Mouse (Mus musculus) thymus, postnatal 25 days (tissue): Measurements from ENCODE around the gene Zfand3.
A peak's percentile ranks its signal among the peaks of the same experiment; 100 is the strongest.

ENCODE experiments used
- DNase-seq: peaks from one replicate; pipeline ENCODE4 v3.0.0; 2022

Zfand3 gene

DNA sequence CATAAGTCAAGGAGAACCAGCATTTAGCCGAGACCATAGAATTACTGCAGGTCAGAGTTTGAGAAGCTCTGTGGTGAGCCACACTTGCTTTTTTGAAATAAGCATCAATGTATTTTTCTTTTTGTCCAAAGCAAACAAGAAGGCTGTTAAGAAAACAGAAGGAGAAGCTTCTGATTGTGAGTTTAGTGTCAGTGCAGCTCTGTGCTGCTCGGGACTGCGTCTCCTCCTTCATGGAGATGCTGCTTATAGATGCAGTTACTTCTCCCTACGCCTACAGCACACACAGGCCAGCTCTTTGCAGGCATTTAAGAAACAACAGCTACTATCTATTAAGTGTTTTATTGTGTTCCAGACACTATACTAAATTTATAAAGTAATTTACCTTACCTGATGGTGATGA is 107.5 kb downstream of the Zfand3 start:
- no peak for DNase-seq

DNA sequence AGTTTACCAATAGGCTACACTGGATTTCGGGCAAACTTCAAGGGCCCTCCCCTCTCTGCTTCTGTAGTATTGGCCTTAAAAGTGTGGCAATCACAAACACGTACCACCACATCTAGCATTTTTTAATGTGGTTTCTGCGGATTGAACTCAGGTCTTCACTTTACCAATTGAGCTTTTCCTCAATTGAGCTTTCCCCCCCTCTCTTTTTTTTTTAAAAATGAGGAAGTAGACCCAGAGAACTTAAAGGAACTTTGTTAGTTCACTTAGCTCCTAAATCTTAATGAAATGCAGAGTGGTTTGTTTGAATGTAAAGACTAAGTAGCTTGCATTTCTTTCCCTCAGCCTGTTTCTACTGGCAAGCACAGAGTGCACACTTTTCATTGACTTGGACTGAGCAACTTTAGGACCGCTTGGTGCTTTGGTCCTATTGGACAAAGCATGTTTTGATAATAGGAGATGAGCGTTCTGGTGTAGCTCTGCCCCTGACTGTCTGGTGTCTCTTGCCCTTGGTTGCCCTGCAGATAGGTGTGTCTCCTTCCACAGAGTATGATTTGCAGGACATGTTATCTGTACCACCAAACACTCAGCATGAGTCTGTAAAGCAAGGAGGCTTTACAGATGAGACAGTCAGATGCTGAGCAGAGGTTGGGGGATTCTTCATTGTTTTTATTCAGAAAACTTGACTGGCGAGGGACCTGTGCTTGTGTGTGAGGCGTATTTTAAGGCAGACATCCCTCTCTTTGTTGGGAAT is 108.2 kb downstream of the Zfand3 start:
- no peak for DNase-seq

DNA sequence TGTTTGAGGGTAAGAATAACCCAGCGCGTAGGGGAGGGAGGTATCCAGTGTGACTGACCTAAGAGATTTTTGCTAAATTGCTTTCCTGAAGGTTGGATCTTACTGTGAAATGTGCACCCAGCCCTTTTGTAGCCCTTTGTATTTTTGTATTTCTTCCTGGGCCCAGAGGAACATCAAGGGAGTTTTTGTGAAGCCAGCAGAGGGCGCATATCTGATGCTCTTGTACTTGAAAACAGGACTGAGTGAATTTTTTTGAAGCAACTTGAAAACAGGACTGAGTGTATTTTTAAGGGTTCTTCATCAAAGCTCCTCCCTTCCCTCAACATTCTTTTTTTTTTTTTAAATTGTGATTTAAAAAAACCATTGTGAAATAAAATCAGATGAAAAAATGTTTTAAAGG is 110.2 kb downstream of the Zfand3 start:
- peak; percentile 65 for DNase-seq

DNA sequence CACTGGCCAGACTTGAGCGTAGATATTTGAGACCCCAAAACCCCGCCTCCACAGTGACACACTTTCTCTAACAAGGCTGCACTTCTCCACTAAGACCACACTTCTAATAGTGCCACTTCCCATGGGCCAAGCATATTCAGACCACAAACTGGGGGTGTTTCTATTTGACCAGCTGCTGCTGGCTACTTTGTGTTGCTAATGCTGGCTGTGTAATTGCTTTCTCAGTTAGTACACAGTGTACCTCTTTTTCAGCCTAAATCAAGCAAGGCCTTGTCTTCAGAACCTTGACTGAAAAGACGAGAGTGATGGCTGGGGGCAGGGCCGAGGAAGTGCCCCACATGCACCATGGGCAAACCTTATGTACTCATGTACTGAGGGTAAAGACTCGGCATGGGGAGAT is 111.7 kb downstream of the Zfand3 start:
- DNase-seq: no peak

DNA sequence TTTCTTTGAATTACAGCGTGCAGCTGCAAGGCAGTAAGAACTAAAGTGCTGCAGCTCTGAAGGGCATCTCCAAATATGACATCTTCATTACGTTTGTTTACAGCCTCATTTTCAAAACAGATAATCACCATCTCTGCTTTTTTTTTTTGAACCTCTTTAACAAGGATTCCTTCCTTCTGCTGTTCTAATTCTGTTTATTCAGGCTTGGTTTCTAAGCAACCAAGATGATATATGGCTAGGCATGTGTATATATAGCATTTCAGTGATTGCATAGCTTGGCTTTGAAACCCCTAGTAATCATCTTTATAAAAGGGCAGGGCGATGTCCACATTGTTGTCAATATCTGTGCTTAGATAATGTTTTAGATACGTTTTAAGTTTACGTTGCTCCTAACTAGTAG is 113.5 kb downstream of the Zfand3 start:
- no peak for DNase-seq

DNA sequence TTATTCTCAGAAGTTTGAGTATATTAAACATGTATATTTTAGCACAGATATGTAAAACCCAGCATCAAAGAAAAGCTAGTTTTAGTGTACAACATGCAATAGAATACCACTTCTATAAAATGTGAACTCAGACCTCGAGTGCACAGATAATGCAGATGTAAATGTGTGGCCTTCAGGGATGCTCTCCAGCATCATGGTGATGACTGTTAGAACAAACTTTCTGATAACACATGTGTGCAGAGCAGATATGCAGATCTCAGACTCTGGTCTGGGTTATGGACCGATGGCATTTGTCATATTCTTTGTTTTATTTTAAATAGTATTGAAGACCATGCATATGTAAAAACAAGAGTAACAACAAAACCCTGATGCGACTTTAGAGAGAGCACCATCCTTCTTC is 117.7 kb downstream of the Zfand3 start:
- no peak for DNase-seq

DNA sequence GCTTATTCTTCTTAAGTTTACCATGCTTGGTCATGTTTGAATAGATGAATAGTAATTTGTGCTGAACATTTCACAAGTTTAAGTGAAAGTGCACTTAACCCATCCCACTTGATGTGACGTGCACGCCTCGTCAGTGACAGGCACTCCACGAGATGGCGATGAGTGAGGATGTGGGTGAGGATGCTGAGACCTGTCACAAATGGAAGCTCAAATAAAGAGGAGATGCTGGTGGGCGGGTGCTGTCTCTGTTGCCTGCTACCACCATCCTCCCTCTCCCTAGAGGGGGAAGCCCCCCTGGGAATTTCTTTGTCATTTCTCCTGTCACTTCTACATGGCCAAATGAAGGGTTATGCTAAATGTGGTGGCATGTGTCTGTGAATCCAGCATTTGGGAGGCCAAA is 123.9 kb downstream of the Zfand3 start:
- no peak for DNase-seq

DNA sequence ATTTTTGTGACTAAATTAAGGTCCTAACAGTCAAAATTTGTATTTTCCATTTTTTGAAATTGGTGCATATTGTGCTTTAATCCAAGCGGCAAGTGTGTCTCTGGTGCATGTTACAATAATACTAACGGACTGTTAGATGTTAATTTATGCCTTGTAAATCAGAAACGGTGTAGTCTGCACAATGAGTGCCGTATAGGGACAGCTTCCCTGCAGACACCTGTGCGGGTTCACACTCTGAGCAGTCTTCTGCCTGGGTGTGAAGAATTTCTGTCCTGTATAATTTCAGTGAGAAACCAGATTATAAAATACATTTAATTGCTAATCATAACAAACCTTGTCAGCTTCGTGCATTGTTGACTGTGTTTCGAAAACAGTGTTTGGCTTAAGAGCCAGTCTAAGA is 124.7 kb downstream of the Zfand3 start:
- no peak for DNase-seq

DNA sequence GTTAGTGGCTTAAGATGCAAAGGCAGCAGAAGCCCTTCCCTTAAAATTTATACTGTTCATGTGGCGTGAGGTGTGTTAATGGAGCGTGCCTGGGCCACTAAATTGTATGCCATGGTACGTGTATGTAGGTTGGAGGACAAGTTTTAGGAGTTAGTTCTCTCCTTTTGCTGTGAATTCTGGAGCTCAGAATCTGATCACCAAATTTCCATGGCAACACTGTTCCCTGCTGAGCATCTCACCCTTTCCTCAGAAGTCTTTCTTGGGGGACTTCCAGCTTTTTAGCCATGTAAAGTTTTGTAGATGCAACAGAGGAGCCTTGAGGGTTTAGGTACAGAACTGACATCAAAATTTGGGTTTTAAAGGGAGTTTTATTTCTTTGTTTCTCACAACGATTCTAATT is 125.8 kb downstream of the Zfand3 start:
- DNase-seq: no peak

DNA sequence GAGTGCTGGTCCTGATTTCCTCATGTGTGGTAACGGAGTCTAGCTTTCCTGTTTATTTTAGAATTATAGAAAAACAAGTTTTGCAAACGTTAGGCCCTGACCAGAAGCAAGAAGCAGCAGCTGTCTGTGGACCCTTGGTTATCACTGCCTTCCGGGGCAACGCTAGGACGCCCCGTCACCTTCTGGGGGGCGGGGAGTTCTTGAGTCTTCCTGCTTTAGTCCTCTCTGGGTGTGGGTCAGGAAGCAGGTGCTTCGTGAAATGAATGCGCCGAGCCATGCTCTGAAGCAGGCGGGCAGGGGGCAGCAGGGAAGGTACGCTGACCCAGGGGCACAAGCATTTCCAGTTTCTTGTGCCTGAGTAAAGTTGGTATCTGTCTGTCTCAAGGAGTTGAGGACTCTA is 129.1 kb downstream of the Zfand3 start:
- peak; percentile 51 for DNase-seq

DNA sequence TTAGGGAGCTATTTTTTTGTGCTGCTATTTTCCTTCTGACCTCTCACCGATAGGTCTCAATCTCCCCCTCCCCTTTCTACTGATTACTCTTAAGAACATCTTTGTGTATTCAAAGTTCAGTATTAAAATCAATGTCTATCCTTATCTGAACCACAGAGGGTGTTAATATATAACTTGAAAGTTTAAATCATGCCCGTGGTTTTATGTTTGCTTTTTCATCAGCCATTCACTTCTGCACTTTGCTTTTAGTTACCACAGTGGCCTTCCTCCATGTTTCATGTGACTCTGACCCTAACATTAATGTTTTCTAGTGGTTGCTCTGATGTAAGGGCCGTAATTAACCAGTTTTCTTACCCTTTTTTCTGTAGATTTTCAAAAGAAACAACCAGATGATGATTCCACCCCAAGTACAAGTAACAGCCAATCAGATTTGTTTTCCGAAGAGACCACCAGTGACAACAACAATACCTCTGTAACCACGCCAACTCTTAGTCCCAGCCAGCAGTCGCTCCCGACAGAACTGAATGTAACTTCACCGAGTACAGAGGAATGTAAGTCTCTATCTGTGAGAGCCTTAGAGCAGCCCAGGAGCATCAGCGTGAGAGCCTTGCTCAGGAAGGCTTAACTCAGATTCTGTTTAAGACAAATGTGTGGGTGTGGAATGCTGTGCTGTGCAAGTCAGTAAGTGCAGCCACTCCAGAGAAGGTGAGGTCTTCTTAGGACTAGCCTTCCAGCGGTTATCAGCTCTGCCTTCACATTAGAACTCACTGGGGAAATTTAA is 130.6 kb downstream of the Zfand3 start:
- no peak for DNase-seq

DNA sequence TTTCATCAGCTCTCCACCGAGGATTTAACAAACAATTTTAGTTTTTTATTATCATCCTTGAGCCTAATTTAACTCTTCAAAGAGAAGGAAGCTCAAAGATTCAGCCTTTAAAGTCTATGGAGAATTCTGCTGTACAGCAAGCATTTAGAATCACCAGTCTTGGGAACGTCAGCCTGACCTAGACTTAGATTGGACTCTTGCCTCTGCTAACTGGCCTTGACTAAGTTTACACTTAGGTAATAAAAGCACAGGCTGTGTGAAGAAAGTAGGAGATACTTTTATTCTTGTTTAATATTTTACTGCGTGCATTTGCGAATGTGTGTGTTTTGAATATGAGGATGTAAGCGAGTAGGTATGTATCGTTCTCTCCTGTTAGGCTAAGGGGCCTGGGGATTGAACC is 131.4 kb downstream of the Zfand3 start:
- no peak for DNase-seq

DNA sequence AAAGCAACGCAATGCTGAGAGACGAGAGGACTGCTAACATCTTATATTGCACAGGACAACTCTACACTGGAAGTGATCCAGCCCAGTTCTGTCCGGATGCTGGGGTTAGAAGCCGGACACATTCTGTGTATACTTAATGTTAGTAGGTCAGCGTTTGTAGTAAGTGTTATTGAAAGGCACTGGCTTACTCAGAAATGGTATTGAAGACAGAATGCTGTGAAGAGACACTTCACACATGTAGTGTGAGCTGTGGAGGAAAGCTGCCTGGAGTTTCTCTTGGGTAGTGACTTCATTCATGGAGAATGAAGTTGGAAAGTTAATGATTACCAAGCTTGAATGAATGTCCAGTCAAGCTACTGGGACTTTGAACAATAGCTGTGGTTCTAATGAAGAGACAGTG is 132.2 kb downstream of the Zfand3 start:
- no peak for DNase-seq

DNA sequence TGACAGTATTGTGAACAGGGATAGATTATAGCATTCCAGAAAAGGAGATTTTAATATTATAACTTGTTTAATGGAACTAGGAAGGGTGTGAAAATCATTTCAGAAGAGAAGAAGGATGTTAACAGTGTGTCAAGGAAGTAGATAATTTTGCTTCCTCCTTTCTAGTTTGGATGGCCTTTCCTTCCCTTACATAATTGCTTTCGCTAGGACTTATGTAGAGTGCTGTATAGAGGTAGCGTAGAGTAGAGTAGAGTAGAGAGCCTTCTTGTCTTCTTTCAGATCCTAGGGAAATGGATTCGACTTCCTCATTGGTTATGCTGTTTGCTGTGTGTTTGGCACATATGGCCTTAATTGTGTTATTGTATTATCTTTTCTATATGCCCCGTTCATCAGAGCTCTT is 132.6 kb downstream of the Zfand3 start:
- DNase-seq: no peak

DNA sequence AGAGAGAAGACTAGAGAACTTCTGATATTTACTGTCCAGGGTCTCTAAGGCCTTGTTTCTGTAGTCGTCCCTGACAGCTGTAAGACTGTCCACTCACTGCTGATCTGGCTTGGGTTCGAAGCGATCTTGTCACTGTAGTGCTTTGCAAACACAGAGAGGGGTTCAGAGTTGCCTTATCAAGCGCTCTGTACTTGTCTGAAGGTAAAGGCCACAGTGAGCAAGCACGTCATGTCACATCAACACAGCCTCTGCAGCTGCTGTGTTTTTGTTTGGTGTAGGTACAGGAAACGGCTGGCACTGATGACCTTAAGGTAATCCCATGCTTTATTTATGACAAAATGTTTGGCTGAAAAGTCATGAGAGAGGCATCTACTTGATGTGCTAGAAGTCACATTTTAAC is 139.6 kb downstream of the Zfand3 start:
- no peak for DNase-seq

DNA sequence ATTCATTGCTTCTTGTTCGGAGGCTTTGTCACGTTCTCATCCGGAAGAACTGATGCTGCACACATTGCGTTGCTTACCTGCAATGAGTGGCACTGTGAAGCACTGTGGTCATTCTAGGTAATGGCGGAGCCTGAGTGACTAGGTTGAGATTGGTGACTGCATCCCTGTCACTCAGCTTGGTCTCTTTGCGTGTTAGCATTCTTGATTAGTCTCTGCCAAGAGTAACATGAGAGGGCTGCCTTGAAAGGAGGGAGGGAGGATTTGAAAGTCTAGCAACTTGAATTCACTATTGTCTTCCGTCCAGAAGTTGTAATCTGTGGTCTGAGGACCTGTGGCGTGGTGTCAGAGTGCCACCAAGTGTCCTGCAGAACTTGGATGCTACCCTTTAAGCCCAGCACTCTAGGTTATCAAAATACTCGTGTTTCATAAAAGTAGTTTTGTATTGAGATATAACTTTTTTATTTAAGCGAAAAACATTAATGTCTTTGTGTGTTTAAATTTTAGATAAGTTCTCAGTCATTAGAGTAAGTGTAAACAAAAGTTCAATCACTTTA is 141.1 kb downstream of the Zfand3 start:
- DNase-seq: no peak

DNA sequence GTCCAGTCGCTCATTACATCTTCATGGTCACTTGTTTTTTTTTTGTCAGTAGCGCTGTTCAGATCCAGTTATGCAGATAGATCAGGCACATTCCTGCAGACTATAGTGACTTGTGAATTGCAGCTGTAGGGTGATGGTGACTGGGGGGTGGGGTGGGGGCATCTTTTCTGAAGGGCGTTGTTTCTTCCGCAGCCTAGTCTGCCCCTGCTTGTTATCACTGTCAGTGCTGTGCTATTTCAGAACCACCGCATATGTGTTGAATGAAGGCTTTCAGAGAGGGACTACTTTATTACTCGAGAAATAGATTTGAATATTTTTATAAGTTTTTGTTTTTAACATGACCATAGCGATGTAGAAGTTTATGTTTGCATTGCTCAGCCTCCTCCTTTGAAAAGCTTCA is 142.0 kb downstream of the Zfand3 start:
- DNase-seq: no peak

DNA sequence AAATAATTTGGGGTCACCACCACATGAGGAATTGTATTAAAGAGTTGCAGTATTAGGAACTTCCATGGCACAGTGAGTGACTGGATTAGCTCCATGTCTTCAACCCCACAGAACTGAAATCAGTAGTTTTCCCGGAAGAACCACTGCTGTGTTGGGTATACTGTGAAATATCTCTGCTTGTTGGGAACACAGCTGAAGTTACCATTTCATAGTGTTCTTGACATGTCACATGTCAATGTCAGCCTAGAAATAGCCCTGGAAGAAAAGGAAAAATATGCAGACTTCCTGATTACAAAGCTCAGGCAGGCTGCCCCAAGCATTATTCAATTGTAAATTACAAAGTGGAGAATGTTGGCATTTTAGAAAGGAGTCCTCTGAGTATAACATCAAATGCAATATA is 143.4 kb downstream of the Zfand3 start:
- no peak for DNase-seq

DNA sequence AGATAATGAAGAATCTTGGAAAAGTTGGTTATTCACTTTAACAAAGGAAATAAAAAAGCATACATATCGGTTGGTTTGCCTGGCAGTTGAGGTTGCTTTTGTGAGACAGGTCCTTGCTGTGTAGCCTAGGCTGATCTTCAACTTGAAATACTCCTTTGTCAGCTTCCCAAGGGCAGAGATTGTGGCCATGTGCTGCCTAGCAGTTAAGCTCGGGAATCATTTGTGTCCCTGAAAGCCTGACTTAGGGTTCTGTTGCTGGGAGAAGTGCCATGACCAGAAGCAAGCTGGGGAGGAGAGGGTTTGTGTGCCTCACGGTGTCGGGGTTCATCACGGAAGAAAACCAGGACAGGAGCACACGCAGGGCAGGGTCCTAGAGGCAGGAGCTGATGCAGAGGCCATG is 143.8 kb downstream of the Zfand3 start:
- no peak for DNase-seq

DNA sequence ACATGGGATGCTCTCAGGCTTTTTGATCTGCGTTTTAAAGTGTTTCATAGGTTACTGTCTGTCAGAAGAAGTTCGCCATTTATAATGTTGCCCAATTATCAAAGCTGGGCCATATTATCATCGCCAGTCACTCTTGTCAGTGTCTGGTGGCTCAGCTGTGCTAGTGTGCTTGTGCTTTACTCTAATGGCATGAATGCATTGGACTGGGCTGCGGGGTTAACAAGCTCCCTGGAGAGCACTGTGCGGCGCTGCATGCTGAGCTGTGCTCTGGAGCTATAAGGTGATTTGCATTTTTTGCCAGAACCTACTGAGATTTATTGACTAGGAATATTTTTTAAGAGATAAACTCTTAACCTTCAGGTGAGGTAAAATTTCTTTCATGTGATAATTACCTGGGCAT is 145.4 kb downstream of the Zfand3 start:
- no peak for DNase-seq

DNA sequence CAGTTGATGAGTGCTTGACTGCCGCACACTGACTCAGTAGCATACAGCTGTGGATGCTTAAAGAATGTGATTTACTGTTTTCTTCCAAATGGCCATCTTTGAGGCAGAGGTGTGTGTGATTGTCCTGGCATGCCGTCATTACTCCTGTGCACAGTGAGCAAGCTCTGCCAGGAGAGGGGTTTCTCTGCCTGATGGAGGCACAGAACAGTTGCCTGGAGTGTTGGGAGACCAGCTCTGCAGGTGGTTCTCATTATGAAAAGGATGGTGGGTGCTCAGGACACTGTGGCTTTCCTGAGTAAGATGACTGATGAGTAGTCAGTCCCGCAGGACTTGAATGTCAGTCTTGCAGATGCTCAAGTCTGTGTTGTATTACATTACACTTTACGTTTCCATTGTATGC is 149.6 kb downstream of the Zfand3 start:
- DNase-seq: no peak

DNA sequence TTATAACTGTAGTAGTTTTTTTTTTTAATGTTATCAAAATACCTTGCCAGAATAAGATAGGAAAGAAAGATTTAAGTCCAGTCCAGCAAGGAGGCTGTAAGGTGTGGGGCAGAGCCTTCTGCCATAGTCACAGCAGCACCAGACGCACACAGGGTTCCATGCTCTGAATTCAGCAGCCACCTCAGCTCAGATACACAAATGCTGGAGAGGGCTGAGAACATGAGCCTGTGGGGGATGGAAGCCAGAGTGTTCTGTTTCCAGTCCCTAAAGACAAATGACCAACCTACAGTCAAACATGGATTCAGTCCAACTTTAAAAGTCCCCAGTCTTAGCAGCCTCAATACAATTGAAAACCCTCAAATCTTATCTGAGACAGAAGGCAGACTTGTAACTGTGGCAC is 150.3 kb downstream of the Zfand3 start:
- no peak for DNase-seq

DNA sequence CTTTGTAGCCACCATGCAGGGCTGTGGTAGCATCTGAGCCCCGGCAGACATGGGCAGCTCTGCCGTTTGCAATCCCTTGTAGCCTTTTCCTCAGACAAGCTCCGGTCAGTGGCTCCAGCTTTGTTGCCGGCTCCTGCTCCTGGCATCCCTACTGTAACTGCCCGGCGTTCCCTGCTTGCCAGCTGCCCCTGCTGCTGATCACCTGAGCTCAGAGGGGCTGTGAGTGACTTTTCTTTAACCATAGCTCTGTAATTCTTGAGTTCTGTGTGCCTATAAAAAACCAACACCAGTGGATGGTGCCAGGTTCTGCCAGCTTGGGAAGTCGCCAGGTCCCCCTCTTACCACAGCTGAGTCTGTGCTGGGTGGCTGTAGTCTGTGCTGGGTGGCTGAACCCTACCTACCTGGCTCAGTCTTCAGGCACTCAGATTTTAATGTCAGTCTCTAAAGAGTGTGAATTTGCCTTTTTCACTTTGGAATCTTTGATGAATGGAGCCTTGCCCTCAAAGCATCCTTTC is 150.9 kb downstream of the Zfand3 start:
- DNase-seq: no peak

DNA sequence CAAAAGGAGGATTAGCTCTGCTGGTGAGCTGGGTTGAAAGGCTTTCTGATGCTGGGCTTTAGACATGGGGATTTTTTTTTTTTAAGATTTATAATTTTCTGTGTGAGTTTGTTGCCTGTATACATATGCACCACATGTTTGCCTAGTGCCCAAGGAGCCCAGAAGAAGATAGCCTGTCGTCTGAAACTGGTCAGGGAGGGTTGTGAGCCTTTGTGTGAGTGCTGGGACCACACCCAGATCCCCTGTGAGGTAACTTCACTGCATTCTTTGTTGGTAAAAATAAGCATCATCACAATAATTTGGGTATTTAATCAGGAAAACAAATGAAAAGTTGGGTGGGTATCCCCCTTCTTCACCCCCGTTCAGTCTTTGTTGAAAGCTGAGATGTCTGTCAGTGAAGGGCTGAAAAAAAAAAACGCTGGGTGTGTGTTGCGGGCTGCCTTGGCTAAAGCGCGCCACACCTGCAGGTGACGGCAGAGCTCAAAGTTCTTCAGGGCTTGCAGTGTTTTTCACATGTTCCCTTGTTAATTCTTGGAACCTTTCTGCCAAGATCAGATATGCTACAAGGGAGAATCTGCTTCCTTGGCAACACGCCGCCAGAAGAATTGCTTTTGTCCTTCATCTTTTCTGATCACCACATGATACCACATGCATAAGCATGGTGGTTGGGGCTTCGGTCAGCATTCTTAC is 154.0 kb downstream of the Zfand3 start:
- DNase-seq: peak; percentile 28
